Mouse (Mus musculus): ENCODE results near the gene Nr2f2. TPM values are rescaled to one million over a fixed set of nuclear protein-coding genes. Genes with fewer than 3 reads are reported as not detected.

Nr2f2 gene
- polyA plus RNA-seq, 1 experiment from 2014 or later, result 24.6 TPM

DNA sequence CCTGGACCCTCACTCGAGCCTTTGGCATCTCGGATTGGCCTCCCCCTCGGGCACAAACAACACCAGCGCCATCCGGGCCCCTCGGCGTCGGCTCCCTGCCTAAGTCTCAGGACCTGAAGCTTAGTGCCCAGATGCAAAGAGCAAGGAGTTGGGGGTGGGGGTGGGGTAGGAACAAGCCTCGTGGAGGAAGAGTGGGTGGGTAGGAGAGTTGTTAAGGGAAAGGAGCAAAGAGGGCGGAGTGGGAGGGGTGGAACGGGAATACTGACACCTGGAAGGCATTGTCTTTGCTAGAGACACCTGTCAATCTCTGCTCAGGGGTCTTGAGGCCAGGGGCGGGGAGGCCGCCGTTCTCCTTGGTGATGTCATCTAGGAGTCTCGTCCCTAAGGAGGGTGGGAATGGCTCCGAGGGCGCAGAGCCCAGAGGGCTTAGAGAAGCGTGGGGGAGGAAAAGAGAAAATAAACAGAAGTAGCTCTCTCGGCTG, 35.7 kb downstream of the Nr2f2 start:
- H3K9ac ChIP-seq (ENCODE audit: low read depth, low read length), result no peak overlapping the region
- peaks cover 80% of the 10 kb centered on the region for H3K27me3 ChIP-seq (replicated peaks; ENCODE audit: control insufficient read depth, insufficient read depth, low read length)
- WGBS, result 2% methylated on average over 19 of the region's 19 CpGs
- no peaks in the 10 kb centered on the region for H3K9me3 ChIP-seq (ENCODE audit: control insufficient read depth, low read length)
- peaks cover 19% of the 10 kb centered on the region for H3K4me1 ChIP-seq (ENCODE audit: control insufficient read depth, insufficient read depth, low read length)
- no peak for ATAC-seq
- H3K4me3 ChIP-seq (ENCODE audit: low read length), result peak overlapping the region; percentile 45
- peak overlapping the region; percentile 88 for H3K4me2 ChIP-seq (ENCODE audit: low read depth, low read length)
- no peak overlapping the region for H3K27ac ChIP-seq (ENCODE audit: low read length)
- H3K36me3 ChIP-seq (ENCODE audit: control insufficient read depth, insufficient read depth, low read length), result no peaks in the 10 kb centered on the region

DNA sequence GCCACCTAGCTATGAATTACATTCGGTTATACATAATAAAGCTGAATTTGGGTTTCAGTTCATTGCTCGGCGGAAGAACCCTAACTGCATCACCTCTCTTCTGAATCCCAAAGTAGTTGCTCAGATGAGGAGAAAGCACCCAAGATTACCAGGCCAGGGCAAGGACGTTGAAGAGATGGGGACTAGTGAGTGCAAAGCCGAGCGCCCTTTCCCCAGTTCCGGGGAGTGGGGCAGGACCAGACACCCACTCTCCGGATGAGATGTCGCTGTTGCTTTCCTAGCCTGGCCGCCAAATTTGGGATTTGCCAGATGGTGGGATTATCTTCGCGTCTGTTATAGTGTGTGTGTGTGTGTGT, 36.4 kb downstream of the Nr2f2 start:
- no peak overlapping the region for H3K4me3 ChIP-seq (ENCODE audit: low read length)
- no peaks in the 10 kb centered on the region for H3K36me3 ChIP-seq (ENCODE audit: control insufficient read depth, insufficient read depth, low read length)
- peaks cover 19% of the 10 kb centered on the region for H3K4me1 ChIP-seq (ENCODE audit: control insufficient read depth, insufficient read depth, low read length)
- no peak overlapping the region for H3K4me2 ChIP-seq (ENCODE audit: low read depth, low read length)
- no peak for ATAC-seq
- H3K27me3 ChIP-seq (replicated peaks; ENCODE audit: control insufficient read depth, insufficient read depth, low read length), result peaks cover 78% of the 10 kb centered on the region
- 13% methylated on average over 12 of the region's 12 CpGs for WGBS
- no peak overlapping the region for H3K9ac ChIP-seq (ENCODE audit: low read depth, low read length)
- no peak overlapping the region for H3K27ac ChIP-seq (ENCODE audit: low read length)
- no peaks in the 10 kb centered on the region for H3K9me3 ChIP-seq (ENCODE audit: control insufficient read depth, low read length)

DNA sequence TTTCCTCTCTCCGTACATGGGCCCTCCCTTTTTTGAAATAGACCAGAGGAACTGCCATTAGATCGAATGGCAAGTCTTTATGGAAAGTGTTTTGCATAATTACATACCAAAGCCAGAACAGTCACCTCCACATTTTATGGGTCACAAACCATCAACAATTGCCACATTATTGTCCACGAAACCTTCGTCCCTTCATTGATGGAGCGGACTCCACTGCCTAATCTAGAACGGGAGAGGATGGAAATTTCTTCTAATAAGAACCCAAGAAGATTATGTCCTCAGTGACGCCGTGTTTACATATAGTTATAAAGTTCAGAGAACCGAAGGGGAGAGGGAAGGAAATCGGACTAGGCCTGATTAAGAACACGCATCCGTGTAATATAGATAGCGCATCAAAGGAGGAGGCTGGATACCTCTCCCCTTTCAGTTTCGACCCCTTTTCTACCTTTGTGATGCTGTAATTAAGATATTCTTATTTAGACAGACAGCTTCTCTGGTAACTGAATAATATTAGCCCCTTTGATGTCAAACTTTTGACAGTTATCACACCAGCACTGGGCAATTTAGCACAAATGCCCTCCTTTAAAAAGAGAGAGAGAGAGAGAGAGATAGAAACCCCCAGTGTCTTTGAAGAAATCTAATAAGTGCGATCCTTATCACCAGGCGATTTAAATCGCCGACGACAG, 36.9 kb downstream of the Nr2f2 start:
- H3K9me3 ChIP-seq (ENCODE audit: control insufficient read depth, low read length), result no peaks in the 10 kb centered on the region
- no peak overlapping the region for H3K9ac ChIP-seq (ENCODE audit: low read depth, low read length)
- H3K36me3 ChIP-seq (ENCODE audit: control insufficient read depth, insufficient read depth, low read length), result no peaks in the 10 kb centered on the region
- no peak for ATAC-seq
- no peak overlapping the region for H3K4me2 ChIP-seq (ENCODE audit: low read depth, low read length)
- WGBS, result 22% methylated on average over 19 of the region's 19 CpGs
- H3K4me3 ChIP-seq (ENCODE audit: low read length), result no peak overlapping the region
- peaks cover 74% of the 10 kb centered on the region for H3K27me3 ChIP-seq (replicated peaks; ENCODE audit: control insufficient read depth, insufficient read depth, low read length)
- H3K27ac ChIP-seq (ENCODE audit: low read length), result no peak overlapping the region
- peaks cover 17% of the 10 kb centered on the region for H3K4me1 ChIP-seq (ENCODE audit: control insufficient read depth, insufficient read depth, low read length)

DNA sequence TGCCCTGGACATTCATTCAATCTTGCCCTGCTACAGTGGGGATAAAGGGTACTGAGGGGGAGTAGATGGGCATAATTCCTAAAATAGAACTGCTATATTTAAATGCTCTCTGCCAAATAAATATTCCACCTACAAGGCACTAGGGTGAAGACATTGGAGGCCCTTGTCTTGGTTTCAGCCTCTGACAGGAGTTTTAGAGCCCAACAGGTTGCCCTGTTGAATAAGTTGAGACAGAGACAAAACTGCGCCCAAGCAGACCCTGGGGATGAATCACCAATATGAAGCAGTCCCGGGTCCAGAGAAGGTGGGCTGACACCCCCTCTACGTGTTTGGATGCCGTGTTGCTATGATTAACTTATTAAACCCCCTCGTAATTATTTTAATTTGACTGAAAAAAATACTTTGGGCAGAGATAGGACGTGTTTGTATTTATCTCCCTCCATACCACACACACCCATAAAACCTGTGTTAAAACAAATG, 37.5 kb downstream of the Nr2f2 start:
- Histone ChIP-seq H3K27me3 (replicated peaks; ENCODE audit: control insufficient read depth, insufficient read depth, low read length) (peaks cover 72% of the 10 kb centered on the region), H3K27ac (ENCODE audit: low read length) (no peak overlapping the region), H3K4me3 (ENCODE audit: low read length) (no peak overlapping the region), H3K36me3 (ENCODE audit: control insufficient read depth, insufficient read depth, low read length) (no peaks in the 10 kb centered on the region), H3K9me3 (ENCODE audit: control insufficient read depth, low read length) (no peaks in the 10 kb centered on the region), H3K4me1 (ENCODE audit: control insufficient read depth, insufficient read depth, low read length) (peaks cover 14% of the 10 kb centered on the region; the same call in 1 of the 2 replicates), H3K9ac (ENCODE audit: low read depth, low read length) (no peak overlapping the region), H3K4me2 (ENCODE audit: low read depth, low read length) (no peak overlapping the region)
- no peak for ATAC-seq
- WGBS, result 21% methylated on average over 6 of the region's 6 CpGs

DNA sequence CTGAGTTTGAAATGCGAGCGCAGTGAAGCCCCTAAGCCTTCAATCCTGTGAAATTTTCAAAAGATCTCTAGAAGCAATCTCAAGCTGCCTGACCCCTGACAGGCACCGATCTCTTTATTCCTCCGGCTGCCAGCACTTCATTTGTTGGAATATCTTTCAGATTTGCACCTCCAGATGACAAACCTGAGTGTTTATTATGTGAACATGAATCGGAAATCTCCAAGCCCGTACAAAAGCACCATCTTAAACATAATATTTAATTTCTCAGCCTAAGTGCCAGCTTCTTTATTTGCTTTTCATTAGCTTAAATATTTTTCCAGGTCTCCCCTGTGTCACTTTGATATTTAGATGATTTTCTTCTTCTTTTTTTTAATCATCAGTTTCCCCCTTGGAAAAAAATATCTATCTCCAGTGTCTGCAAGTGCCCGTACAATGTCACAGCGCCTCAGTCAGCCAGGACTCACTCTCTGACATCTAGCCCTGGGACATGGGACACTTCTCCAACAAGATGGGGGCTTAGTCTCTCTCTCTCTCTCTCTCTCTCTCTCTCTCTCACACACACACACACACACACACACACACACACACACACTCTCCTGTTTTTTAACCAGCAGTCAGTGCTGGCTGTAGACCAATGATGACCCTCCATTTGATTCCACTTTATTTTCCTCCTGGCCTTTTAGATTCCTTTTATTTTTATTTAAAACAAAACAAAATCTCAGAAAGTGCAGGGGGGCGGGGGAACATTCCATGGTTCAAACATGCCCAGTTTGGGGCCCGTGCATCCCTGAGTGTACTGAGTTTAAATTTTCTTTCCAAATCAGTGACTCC, 38.1 kb downstream of the Nr2f2 start:
- Histone ChIP-seq H3K36me3 (ENCODE audit: control insufficient read depth, insufficient read depth, low read length) (no peaks in the 10 kb centered on the region), H3K27me3 (replicated peaks; ENCODE audit: control insufficient read depth, insufficient read depth, low read length) (peaks cover 74% of the 10 kb centered on the region), H3K4me2 (ENCODE audit: low read depth, low read length) (no peak overlapping the region), H3K9ac (ENCODE audit: low read depth, low read length) (no peak overlapping the region), H3K27ac (ENCODE audit: low read length) (no peak overlapping the region), H3K4me3 (ENCODE audit: low read length) (no peak overlapping the region), H3K4me1 (ENCODE audit: control insufficient read depth, insufficient read depth, low read length) (peaks cover 14% of the 10 kb centered on the region; the same call in 1 of the 2 replicates), H3K9me3 (ENCODE audit: control insufficient read depth, low read length) (no peaks in the 10 kb centered on the region)
- no peak for ATAC-seq
- 17% methylated on average over 10 of the region's 10 CpGs for WGBS

DNA sequence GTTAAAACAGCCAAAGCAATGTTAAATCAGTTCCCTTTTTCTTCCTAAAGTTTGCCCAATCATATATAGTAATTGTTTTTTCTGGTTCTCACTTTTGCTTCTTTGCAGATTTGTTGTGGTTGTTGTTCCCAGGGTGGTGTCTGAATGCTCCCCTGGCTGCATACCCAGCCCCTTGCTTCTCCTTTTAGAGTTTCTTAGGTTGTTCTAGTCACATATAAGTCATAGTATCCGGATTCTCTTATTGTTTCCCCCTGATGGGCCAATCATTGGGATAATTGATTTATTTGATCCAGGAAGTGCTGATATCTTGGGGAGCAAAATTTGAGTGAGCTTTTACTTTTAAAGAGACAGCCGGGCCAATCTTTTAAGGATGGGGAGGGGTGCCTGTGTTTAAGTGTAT, 39.3 kb downstream of the Nr2f2 start:
- no peak overlapping the region for H3K4me2 ChIP-seq (ENCODE audit: low read depth, low read length)
- ATAC-seq, result no peak
- WGBS, result 14% methylated on average over 2 of the region's 2 CpGs
- H3K27ac ChIP-seq (ENCODE audit: low read length), result no peak overlapping the region
- peaks cover 11% of the 10 kb centered on the region; the same call in 1 of the 2 replicates for H3K4me1 ChIP-seq (ENCODE audit: control insufficient read depth, insufficient read depth, low read length)
- H3K9ac ChIP-seq (ENCODE audit: low read depth, low read length), result no peak overlapping the region
- no peaks in the 10 kb centered on the region for H3K9me3 ChIP-seq (ENCODE audit: control insufficient read depth, low read length)
- H3K4me3 ChIP-seq (ENCODE audit: low read length), result no peak overlapping the region
- H3K27me3 ChIP-seq (replicated peaks; ENCODE audit: control insufficient read depth, insufficient read depth, low read length), result peaks cover 72% of the 10 kb centered on the region
- no peaks in the 10 kb centered on the region for H3K36me3 ChIP-seq (ENCODE audit: control insufficient read depth, insufficient read depth, low read length)

DNA sequence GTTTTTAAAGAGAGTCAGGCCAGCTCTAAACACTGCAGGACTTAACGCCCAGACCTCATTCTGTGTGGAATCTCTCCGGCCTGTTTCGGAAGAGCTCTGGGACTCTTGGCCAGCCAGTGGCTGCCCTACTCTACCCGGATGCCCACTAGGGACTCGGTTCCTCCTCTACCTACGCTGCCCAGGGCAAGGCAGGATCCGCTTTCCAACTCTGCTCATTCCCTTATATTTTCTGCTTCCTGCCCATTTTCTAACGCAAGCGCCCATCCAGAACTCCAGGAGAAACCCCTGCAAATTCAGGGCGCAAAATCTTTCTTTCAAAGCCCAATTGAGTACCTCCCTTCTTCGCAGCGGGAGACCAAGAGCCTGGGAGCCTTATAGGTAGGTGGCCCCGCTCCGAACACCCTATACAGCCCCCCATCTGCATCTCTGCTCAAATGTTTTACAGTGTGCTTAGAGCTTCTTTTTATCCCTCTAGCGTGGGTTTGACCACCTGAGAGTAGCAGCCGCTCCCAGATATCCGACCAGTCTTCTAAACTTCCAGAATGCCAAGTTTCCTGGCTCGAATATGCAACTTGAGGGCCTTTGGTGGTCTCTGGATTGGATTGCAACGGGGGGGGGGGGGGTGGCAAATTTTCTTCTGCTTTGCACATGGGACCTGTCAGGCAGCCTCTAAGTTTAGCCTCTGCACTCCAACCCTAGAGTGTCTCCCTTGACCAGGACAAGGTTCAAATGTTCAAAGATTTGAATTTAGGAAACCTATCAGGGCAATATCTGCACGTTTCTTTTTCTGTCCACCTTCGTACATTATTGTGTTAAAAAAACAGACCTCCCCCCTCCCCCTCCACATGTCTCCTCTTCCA, 40.1 kb downstream of the Nr2f2 start:
- no peak overlapping the region for H3K9ac ChIP-seq (ENCODE audit: low read depth, low read length)
- peaks cover 66% of the 10 kb centered on the region for H3K27me3 ChIP-seq (replicated peaks; ENCODE audit: control insufficient read depth, insufficient read depth, low read length)
- no peak overlapping the region for H3K27ac ChIP-seq (ENCODE audit: low read length)
- 0 out of 2 replicates have a peak, but pooled peaks cover 6% of the 10 kb centered on the region for H3K4me1 ChIP-seq (ENCODE audit: control insufficient read depth, insufficient read depth, low read length)
- WGBS, result 8% methylated on average over 21 of the region's 21 CpGs
- H3K36me3 ChIP-seq (ENCODE audit: control insufficient read depth, insufficient read depth, low read length), result no peaks in the 10 kb centered on the region
- H3K9me3 ChIP-seq (ENCODE audit: control insufficient read depth, low read length), result no peaks in the 10 kb centered on the region
- no peak for ATAC-seq
- no peak overlapping the region for H3K4me3 ChIP-seq (ENCODE audit: low read length)
- no peak overlapping the region for H3K4me2 ChIP-seq (ENCODE audit: low read depth, low read length)

DNA sequence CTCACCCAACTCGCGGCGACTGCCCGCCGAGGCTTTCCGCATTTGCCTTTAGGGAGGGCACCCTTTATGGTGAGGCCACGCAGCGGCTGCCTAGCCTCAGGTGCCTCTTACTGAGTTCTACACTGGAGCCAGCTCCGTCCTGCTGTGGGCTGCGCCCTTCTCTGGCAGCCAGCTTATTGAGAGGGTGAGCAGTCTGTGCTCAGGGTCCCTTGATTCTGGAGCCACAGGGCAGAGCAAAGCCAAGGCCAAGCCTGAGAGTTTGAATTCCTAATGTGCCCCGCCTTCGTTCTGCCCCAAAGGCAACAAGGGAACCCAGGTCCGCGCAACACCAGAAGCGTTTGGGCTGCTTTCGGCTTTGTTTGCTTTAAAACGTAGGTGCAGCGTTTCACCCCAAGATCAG, 41.2 kb downstream of the Nr2f2 start:
- peaks cover 57% of the 10 kb centered on the region for H3K27me3 ChIP-seq (replicated peaks; ENCODE audit: control insufficient read depth, insufficient read depth, low read length)
- no peak overlapping the region for H3K4me3 ChIP-seq (ENCODE audit: low read length)
- H3K4me1 ChIP-seq (ENCODE audit: control insufficient read depth, insufficient read depth, low read length), result no peaks in the 10 kb centered on the region
- no peak overlapping the region for H3K27ac ChIP-seq (ENCODE audit: low read length)
- no peak overlapping the region for H3K9ac ChIP-seq (ENCODE audit: low read depth, low read length)
- ATAC-seq, result no peak
- no peaks in the 10 kb centered on the region for H3K9me3 ChIP-seq (ENCODE audit: control insufficient read depth, low read length)
- no peak overlapping the region for H3K4me2 ChIP-seq (ENCODE audit: low read depth, low read length)
- 5% methylated on average over 18 of the region's 18 CpGs for WGBS
- H3K36me3 ChIP-seq (ENCODE audit: control insufficient read depth, insufficient read depth, low read length), result no peaks in the 10 kb centered on the region

DNA sequence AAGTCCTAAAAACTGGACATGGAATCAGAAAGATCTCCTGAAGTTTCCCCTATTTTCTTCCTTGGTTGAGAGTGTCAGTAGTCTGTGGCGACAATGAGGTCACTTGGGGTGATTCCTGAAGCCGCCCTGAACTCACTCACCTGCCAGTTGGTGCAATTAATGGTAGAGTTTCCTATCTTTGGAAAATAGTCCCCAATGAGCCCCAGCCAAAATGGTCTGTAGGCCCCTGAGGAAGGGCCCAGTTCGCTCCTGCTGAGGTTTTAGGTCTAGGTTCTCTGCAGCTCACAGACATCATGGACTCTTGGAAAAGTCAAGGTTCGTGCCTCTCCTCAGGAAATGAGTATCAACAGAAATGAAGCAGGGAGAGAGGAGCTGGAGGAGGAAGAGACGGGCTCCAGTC, 42.0 kb downstream of the Nr2f2 start:
- H3K27ac ChIP-seq (ENCODE audit: low read length), result no peak overlapping the region
- no peaks in the 10 kb centered on the region for H3K36me3 ChIP-seq (ENCODE audit: control insufficient read depth, insufficient read depth, low read length)
- H3K9me3 ChIP-seq (ENCODE audit: control insufficient read depth, low read length), result no peaks in the 10 kb centered on the region
- no peak for ATAC-seq
- no peak overlapping the region for H3K9ac ChIP-seq (ENCODE audit: low read depth, low read length)
- H3K4me2 ChIP-seq (ENCODE audit: low read depth, low read length), result no peak overlapping the region
- no peaks in the 10 kb centered on the region for H3K4me1 ChIP-seq (ENCODE audit: control insufficient read depth, insufficient read depth, low read length)
- WGBS, result 25% methylated on average over 5 of the region's 5 CpGs
- H3K27me3 ChIP-seq (replicated peaks; ENCODE audit: control insufficient read depth, insufficient read depth, low read length), result peaks cover 53% of the 10 kb centered on the region
- no peak overlapping the region for H3K4me3 ChIP-seq (ENCODE audit: low read length)

All from intestine, embryonic 16.5 days (tissue).